Mouse (Mus musculus) adrenal gland, postnatal 25 days (tissue): ENCODE data around the gene Clec2l. TPM values are rescaled to one million over a fixed set of nuclear protein-coding genes. Genes with fewer than 3 reads are reported as not detected.
A peak's percentile ranks its signal among the peaks of the same experiment; 100 is the strongest.
"Not testable (repeated sequence)": the region's sequence is repeated elsewhere in the genome, so short reads cannot be mapped to it uniquely, and the experiment has no call there.

Source experiments
- DNase-seq: peaks from one replicate; pipeline ENCODE4 v3.0.0; 2021; ENCODE audit warnings: mixed read lengths
- long read RNA-seq: library from polyadenylated mRNA; stranded (forward); transcript quantifications from one replicate; pipeline ENCODE4 v2.0.0, GENCODE M21; 2021
- total RNA-seq: library from RNA; stranded (reverse); gene quantifications from 2 replicates; pipeline ENCODE4 v1.2.3, GENCODE M21; 2021

Clec2l gene
- 3.7 and 4.9 TPM in 2 replicates for total RNA-seq
- long read RNA-seq, partial matches to known transcripts: 0 of 4 reads
- long read RNA-seq, other reads (novel, unspliced or antisense): 0 of 4 reads

GRCm38 (mm10) chr6:38662714-38663615 is at the start of gene Clec2l:
Gene Clec2l, plus strand, starts transcription at chr6:38663069.
- peak; percentile 69 for DNase-seq

DNA sequence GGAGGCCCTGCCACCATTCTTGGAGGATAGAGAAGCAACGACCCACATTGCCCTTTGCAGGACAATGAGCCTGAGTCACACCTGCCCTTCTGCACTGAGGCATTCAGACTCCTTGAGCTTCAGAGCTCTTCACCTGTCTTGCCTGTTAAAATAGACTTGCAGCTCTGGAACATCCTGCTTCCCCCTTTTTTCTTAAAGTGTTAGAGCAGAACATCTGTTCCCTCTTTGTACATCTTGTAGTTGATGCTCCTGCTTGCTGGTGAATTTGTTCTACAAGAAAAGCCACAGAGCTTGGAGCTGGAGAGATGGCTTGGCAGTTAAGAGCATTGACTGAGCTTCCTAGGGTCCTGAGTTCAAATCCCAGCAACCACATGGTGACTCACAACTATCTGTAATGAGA is 40.5 kb upstream of the Clec2l start:
- DNase-seq: no peak

DNA sequence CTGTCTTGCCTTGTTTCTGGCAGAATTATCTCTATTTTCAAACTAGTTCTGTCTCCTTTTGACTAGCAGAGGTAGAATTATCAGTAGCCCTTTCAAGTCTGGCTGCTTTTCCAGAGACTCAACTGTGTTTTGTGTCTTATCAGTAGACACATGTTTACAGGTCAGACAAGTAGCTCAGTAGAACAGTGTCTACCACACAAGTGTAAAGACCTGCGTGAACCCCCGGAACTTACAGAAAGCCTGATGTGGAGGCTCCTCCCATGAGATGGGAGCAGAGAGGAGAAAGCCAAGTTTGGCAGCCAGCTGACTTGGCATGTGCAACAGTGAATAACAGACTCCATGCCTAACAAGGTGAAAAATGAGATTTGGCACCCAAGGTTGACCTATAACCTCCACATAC is 39.4 kb upstream of the Clec2l start:
- DNase-seq: no peak

DNA sequence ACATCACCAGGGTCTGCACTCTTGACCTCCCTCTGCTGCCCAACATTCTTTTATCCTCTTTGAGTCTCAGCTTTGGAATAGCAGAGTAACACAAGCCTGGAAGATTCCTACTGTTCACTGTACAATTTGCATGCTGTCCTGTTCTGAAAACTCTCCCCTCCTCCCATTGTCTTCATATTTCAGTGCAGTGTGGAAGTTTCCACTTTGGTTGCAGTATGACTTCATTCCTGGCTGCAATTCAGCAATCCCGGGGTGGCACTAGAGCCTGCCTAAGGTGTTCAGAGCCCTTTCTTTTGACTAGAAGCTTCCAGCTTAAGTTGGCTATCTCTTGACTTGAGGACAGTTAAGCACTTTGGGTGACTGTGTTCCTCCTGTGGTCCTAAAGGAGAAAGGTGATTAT is 38.4 kb upstream of the Clec2l start:
- DNase-seq: peak; percentile 42

DNA sequence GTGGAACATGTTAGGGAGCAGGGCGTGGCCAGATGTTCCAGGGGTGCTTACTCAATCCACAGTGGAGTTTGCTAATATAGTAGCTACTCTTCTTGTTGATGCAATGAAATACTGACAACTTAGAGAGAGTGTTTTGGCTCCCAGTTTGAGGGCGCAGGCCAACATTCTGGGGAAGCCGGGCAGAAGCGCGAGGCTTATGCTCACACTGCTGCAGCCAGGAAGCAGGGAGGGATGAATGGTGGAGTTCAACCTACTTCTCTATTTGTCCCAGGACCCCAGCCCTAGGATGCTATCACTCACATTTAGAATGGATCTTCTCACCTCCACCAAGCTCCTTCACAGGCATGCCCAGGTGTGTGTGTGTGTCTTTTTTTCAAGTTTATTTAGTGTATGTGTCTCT is 36.8 kb upstream of the Clec2l start:
- no peak for DNase-seq

DNA sequence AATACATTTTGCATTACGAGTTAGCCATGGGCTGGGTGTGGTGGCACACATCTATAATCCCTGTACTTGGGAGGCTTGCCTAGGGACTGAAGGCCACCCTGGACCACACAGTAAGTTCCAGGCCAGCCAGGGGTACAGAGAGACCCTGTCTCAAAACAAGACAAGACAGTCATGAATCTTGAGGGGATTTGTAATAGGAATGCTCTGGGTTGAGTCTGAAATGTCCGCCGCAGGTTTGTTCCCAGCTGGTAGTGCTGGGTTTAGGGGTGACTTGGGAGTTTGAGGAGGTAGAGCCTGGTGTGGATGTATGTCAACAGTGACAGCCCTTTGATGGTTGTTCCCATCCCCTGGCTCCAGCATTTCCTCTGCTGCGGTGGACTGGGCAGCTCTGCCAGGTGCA is 35.8 kb upstream of the Clec2l start:
- DNase-seq: no peak

- DNase-seq: no peak
Observed at GRCm38 (mm10) chr6:38627486-38627885, 35.4 kb upstream of the Clec2l start.

DNA sequence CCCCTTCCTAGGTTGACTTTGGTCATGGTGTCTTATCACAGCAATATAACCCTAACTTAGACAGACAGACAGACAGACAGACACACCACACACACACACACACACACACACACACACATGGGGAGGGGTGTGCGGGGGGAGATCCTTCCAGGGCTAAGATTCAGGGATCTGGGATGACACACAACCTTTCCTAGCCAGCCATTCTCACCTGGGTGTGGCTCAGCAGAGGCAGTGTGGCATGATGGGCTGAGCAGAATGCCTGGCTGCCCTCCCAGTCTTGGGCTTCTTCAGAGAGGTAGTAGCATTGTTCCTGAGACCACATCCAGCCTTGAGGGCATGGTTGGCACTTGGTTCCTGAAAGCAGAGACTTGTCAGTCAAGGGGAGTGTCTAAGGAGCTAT is 33.3 kb upstream of the Clec2l start:
- DNase-seq: no peak

DNA sequence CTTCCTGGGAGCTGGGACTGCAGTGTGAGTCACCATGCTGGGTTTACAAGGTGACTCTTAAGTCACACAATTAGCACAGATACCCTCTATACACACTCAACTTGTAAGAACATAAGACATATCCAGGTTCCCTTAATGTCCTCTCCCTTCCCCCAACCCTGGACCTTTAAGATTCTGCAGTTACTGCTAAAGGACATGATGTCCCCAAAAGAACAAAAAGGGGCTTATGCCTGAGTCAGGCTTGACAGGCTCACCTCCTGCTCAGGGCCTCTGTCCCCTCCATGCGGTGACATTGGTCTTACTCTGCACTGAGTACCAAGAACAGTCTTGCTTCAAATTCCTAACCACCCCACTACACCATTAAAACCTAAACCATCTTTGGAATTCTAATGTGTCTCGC is 30.0 kb upstream of the Clec2l start:
- no peak for DNase-seq

DNA sequence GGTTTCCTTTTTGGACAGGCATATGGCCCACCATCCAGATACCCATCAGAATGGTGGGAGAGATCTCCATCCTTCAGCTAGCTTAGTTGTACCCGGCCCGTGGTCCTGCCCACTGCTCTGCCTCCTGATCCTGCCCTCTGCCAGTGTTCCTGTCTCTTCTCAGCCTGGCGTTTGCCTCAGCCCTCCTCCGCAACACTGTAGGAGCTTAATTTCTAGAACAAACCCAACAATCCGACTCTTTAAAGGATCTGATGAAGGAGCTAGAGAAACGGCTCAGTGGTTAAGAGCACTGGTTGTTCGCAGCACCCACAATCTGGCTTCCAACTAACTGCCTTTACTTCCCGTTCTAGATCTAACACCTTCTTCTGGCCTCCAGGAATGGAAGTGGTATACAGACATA is 28.4 kb upstream of the Clec2l start:
- no peak for DNase-seq

DNA sequence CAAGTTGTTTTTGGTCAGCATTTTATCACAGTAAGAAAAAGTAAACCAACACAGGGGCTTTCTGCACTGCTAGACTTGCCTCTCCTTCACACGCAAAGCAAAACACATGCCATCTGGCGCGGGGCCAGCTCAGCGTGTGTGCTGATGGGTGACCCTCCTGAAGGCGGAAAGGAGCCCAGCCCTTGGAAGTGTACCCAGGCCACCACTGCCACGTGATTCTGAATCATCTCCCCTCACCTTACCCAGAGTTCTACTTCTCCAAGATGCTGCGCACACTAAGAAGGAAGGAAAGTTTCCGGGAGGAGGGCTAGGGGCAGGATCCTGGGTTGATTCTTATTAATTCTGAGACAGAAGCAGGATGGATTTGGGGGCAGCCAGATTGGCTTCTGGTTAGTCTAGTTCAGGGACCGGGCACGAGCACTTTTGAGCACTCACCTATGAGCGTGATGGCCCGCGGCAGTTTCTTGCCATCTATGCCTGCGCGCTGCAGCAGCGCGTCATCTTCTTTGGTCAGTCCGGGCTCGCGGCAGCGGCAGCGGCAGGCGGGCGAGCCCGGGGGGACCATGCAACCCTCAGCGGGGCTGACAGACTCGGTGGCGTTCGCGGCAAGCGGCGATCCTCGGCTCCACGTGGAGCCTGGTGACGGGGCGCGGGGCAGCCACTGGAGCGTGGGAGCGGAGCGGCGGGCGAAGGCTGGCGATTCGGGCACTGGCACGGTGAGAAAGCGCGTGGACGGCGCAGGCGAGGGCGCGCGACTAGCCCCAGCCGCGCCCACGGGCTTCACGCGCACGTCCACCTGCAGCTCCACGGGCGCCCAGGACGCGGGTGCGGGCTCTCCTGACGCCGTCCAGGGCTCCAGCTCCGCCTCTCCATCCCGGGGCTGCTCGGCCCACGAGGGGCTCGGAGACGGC is 26.7 kb upstream of the Clec2l start:
- peak; percentile 58 for DNase-seq

DNA sequence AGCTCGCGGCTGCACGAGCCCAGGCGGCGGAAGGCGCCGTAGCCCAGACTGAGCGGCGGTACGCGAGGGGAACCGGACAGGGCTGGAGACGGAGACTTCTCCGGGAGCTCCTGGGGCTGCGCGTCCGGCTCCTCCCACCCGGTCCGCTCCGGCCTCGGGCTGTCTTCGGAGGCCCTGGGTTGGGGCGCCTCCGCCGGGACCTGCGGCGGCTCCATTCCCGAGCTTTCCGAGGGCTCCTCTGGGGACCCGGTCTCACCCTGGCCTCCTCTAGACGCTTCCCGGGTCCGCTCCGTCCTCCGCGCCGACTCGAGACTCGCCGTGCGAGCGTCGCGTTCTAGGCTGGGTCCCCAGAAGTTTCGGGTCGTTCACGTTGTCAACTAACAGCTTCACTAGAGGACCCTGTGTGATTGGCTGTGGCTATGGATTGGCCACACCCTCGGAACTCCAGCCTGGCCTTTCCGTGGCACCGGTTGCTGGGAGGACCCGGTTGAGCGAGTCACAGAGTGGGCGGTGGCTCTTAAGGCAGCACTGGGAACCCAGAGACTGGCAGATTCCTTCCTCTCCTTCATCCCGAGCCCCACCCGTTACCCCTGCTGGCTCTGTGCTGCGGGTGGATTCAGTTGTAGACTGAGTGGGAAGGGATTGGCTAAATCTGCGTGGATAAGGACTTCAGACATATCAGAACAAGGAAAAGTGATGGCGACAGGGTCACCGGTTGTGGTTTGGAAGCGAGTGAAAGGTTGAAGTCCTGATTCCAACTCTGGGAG is 25.8 kb upstream of the Clec2l start, which contains the start of gene Klrg2:
TSS of gene Klrg2 (minus strand) at position 391 of the 767 bp plus-strand sequence.
- peak; percentile 80 for DNase-seq

DNA sequence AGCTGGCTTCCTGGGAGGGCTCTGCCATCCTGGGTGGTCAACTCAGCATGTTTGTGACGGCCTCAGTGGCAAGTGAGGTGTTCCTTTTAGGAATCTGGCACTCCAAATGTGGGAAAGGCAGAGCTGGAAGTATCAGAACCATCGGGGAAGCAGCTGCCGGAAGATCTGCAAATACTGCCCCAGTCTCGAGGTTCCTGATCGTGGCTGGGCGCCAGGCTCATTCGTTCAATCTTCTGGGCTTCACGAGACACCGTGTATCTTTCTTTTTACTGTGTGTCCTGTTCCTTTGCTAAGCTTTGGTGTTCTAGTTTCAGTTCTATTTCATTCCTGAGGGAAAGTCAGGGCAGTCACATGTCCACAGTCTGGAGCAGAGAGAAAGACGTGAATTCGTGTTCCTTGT is 22.5 kb upstream of the Clec2l start:
- peak; percentile 13 for DNase-seq

- no peak for DNase-seq
Observed at GRCm38 (mm10) chr6:38641228-38641627, 21.6 kb upstream of the Clec2l start.

DNA sequence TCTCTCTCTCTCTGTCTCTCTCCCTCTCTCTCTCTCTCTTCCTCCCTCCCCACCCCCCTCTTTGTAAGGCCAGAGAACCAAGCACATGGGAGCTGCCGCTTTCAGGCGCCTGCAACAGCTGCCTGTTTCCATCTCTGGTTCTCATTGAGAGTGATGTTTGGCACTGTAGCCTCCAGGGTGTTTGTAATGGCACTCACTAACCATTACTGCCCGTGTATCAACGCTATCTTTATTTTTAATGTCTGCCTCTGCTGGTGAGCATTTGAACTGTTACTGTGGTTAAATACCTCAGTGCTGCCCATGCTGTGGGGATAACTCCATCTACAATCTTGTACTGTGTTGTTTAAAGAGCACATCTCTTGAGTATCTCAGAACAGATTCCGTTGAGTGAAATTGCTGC is 21.2 kb upstream of the Clec2l start:
- no peak for DNase-seq

DNA sequence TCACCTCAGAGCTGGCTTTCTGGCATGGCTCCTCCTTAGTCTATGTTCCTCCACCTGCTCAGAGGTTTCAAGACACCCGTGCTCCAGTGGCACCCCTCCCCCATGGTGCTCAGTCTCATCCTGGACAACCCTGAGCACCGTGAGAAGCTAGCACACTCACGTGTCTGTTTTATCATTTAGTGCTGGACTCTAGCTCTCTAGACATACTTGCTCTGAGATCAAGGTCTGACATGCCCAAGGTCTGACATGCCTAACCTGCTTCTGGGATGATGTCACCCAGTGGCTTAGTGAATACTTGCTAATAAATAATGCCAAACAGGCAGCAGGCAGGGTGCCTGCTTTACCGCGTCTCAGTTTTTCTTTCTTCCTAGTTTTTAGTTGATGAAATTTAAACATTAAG is 20.3 kb upstream of the Clec2l start:
- DNase-seq: peak; percentile 32

GRCm38 (mm10) chr6:38643039-38643438 is 19.8 kb upstream of the Clec2l start:
- no peak for DNase-seq

DNA sequence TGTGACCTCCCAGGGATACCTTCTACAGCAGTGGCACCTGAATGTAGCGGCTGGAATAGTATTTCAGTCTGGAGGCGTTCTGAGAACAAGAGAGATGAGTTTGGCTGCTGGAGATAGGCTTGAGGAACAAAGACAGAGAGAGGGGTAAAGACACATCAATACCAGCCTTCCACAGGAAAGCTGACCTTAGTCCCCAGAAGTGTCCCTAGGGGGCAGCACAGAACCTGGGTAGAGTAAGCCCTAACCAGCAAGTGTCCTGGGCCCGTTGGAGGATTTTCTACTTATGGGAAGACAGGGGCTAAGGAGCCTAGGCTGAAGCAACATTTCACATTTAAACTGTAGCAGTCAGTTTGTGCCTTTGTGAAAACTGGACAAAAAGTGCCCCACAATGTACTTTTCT is 13.3 kb upstream of the Clec2l start:
- DNase-seq: no peak

DNA sequence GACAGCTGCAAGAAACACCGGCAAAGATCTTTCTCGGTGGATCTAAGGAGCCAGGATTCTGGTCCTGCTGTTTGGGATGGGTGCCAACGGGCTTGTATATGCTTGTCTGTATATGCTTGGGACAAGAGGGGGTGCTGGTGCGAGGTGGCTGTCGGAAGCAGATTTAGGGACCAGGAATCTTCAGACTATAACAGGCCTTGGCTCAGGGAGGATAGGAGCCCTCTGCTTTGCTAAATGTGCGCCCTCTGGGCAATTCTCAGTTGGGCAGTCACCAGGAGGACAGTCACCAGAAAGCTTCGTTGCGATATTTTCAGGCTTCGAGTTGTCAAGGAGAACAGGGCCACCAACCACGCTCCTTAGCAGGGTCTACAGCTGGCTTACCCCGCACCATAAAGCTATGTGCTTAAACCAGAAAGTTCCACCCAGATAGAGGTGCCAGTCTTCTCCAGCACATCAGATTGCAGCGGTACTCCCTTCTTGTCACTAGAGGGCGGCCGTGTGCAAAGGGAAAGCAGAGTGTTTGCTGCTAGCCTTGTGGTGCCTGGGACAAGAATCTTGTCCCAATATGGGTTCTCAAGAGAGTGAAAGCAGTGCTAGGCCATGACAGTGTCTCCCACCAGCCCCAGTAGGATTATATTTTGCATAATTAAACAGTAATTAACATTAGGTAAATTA is 12.5 kb upstream of the Clec2l start:
- peak; percentile 61 for DNase-seq

DNA sequence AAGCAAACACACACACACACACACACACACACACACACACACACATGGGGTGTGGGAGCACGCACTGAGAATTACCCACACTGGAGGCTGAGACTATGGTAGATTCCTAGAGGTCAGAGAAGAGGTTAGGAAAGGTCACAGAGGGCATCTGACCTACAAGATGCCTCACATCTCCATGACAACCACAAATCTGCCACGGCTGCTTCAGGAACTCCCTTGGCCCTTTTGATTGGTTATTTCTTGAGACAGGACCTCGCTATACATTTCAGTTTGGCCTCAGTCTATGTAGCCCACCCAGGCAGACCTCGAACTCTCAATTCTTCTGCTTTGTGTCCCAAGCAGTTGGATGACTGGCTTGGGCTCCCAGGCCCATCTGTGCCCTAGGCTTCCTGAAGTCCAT is 1.2 kb upstream of the Clec2l start:
- DNase-seq: no peak

- no peak for DNase-seq
Observed at GRCm38 (mm10) chr6:38669580-38669979, 6.7 kb downstream of the Clec2l start.

DNA sequence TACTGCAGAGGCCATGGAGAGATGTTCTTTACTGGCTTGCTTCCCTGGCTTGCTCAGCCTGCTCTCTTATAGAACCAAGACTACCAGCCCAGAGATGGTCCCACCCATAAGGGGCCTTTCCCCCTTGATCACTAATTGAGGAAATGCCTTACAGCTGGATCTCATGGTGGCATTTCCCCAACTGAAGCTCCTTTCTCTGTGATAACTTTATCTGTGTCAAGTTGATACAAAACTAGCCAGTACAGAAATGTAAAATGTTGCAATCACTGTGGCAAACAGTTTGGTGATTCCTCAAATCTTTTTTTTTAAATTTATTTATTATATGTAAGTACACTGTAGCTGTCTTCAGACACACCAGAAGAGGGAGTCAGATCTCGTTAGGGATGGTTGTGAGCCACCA is 7.6 kb downstream of the Clec2l start:
- DNase-seq: not testable (repeated sequence)
